Mouse (Mus musculus) frontal cortex, postnatal 25 days (tissue): ENCODE measurements around the gene Aqp8.

Experiments
- DNase-seq, 2 experiments: peaks; one replicate each; pipeline ENCODE4 v3.0.0; 2022; ENCODE audit warnings: low spot score in 2 of 2

The Aqp8 gene

GRCm38 (mm10) chr7:123487703-123488102, 25.6 kb downstream of the Aqp8 start:
- peak in 1 of 2 experiments; percentile 28 for DNase-seq

- DNase-seq = peak in 1 of 2 experiments; percentile 9
These were observed 37.6 kb downstream of the Aqp8 start for GRCm38 (mm10) chr7:123499481-123500238.

GRCm38 (mm10) chr7:123500239-123501219, 38.4 kb downstream of the Aqp8 start, which contains the start of gene Zkscan2:
TSS of gene Zkscan2 (minus strand) at chr7:123500449.
- peak; percentile 74 to 90 for DNase-seq

- no peak for DNase-seq
These were observed 41.3 kb downstream of the Aqp8 start for GRCm38 (mm10) chr7:123503358-123503757.

- no peak for DNase-seq
These were observed 45.9 kb downstream of the Aqp8 start for GRCm38 (mm10) chr7:123507946-123508345.
